Mouse (Mus musculus) CH12.LX (cell line): ENCODE measurements at regions not wholly inside any gene's neighbourhood (a gene's known extent, or its start where the extent isn't known, plus 50 kb on each side); places are given as distances from the start of the nearest gene placed in this dataset.

ENCODE experiments used
- DNase-seq: peaks from one replicate; pipeline ENCODE4 v3.0.0-alpha.2; 2013; ENCODE audit errors: extremely low read depth
- H3K27ac ChIP-seq: 2 replicates; pipeline ENCODE4 v1.5.1; 2012; ENCODE audit warnings: low read depth, mild to moderate bottlenecking, control low read depth, moderate library complexity; ENCODE audit not compliant: insufficient read depth
- H3K27me3 ChIP-seq: replicated peaks from 2 replicates; pipeline ENCODE3; 2012; ENCODE audit warnings: inconsistent platforms
- H3K36me3 ChIP-seq, 2 experiments: replicated peaks in 1 of 2; 2 replicates each; pipeline versions ENCODE3 to v1.6.1; 2012; ENCODE audit warnings: inconsistent platforms in 1 of 2, low read length in 1 of 2, mild to moderate bottlenecking in 1 of 2, mixed read lengths in 1 of 2, moderate library complexity in 1 of 2; ENCODE audit not compliant: control insufficient read depth in 1 of 2, insufficient read depth in 1 of 2
- H3K4me1 ChIP-seq, 2 experiments: 2 replicates each; pipeline ENCODE4 v1.6.1; 2012; ENCODE audit warnings: inconsistent platforms in 1 of 2, moderate library complexity in 1 of 2; ENCODE audit not compliant: insufficient read depth in 2 of 2, control insufficient read depth in 1 of 2
- H3K4me2 ChIP-seq: 2 replicates; pipeline ENCODE4 v1.6.1; 2012; ENCODE audit warnings: low read depth, mild to moderate bottlenecking, control low read depth; ENCODE audit not compliant: poor library complexity, insufficient read depth, severe bottlenecking
- H3K4me3 ChIP-seq, 3 experiments: fragments of 150-350 bp in 1 of 3; sonication (generic) in 1 of 3; replicated peaks in 1 of 3; 2 replicates each; pipeline versions ENCODE3 to v1.5.1; 2011 to 2012; ENCODE audit warnings: low read depth in 2 of 3, low read length in 2 of 3, mild to moderate bottlenecking in 2 of 3, moderate library complexity in 2 of 3, control low read depth in 1 of 3, improper control_type of control experiment in 1 of 3, inconsistent platforms in 1 of 3, mixed read lengths in 1 of 3; ENCODE audit not compliant: poor library complexity in 1 of 3
- H3K79me2 ChIP-seq: replicated peaks from 2 replicates; pipeline ENCODE4 v1.6.1; 2012; ENCODE audit warnings: mild to moderate bottlenecking, moderate library complexity; ENCODE audit not compliant: control insufficient read depth, poor library complexity, insufficient read depth, severe bottlenecking; ENCODE audit errors: extremely low read depth
- H3K9ac ChIP-seq: 2 replicates; pipeline ENCODE4 v1.6.1; 2012; ENCODE audit warnings: low read depth, mild to moderate bottlenecking, control low read depth, moderate library complexity; ENCODE audit not compliant: insufficient read depth
- H3K9me3 ChIP-seq: replicated peaks from 2 replicates; pipeline ENCODE3; 2012; ENCODE audit warnings: low read length, inconsistent platforms, mixed read lengths
- BHLHE40 ChIP-seq: IDR thresholded peaks from 2 replicates; pipeline ENCODE4 v1.6.1; 2011; ENCODE audit warnings: mild to moderate bottlenecking, low read depth, low read length, improper control_type of control experiment
- E2F4 ChIP-seq: IDR thresholded peaks from 2 replicates; pipeline ENCODE4 v1.6.1; 2011; ENCODE audit warnings: low read depth, low read length, improper control_type of control experiment; ENCODE audit not compliant: insufficient replicate concordance
- ELF1 ChIP-seq: IDR thresholded peaks from 2 replicates; pipeline ENCODE4 v1.6.1; 2014; ENCODE audit warnings: low read depth, mild to moderate bottlenecking, inconsistent platforms, low read length, improper control_type of control experiment
- EP300 ChIP-seq: IDR thresholded peaks from 2 replicates; pipeline ENCODE4 v1.6.1; 2011; ENCODE audit warnings: low read length, improper control_type of control experiment
- ETS1 ChIP-seq: conservative IDR thresholded peaks from 2 replicates; pipeline ENCODE4 v1.6.1; 2012; ENCODE audit warnings: low read depth, mild to moderate bottlenecking, inconsistent platforms, low read length, improper control_type of control experiment, moderate library complexity
- HCFC1 ChIP-seq: IDR thresholded peaks from 2 replicates; pipeline ENCODE4 v1.6.1; 2012; ENCODE audit warnings: low read depth, mild to moderate bottlenecking, inconsistent platforms, low read length, improper control_type of control experiment
- IRF4 ChIP-seq: IDR thresholded peaks from 2 replicates; pipeline ENCODE4 v1.6.1; 2014; ENCODE audit warnings: low read depth, mild to moderate bottlenecking, inconsistent platforms, low read length, improper control_type of control experiment
- JUN ChIP-seq: IDR thresholded peaks from 2 replicates; pipeline ENCODE4 v1.6.1; 2011; ENCODE audit warnings: low read depth, mild to moderate bottlenecking, low read length, improper control_type of control experiment, moderate library complexity; ENCODE audit not compliant: insufficient read depth
- KAT2A ChIP-seq: IDR thresholded peaks from 2 replicates; pipeline ENCODE4 v1.6.1; 2012; ENCODE audit warnings: low read length, improper control_type of control experiment, inconsistent platforms; ENCODE audit not compliant: insufficient replicate concordance
- MAX ChIP-seq: IDR thresholded peaks from 2 replicates; pipeline ENCODE4 v1.6.1; 2011; ENCODE audit warnings: low read length, improper control_type of control experiment
- MEF2A ChIP-seq: IDR thresholded peaks from 2 replicates; pipeline ENCODE4 v1.6.1; 2014; ENCODE audit warnings: low read depth, mild to moderate bottlenecking, inconsistent platforms, low read length, improper control_type of control experiment, borderline replicate concordance
- MXI1 ChIP-seq: IDR thresholded peaks from 2 replicates; pipeline ENCODE4 v1.6.1; 2011; ENCODE audit warnings: mild to moderate bottlenecking, low read depth, low read length, improper control_type of control experiment
- MYC ChIP-seq: IDR thresholded peaks from 2 replicates; pipeline ENCODE4 v1.6.1; 2011; ENCODE audit warnings: low read depth, mild to moderate bottlenecking, improper control_type of control experiment, low read length
- NELFE ChIP-seq: IDR thresholded peaks from 2 replicates; pipeline ENCODE4 v1.6.1; 2011; ENCODE audit warnings: low read depth, low read length, improper control_type of control experiment
- POLR2A ChIP-seq: IDR thresholded peaks from 2 replicates; pipeline ENCODE4 v1.6.1; 2011; ENCODE audit warnings: low read depth, mild to moderate bottlenecking, improper control_type of control experiment, low read length
- POLR2AphosphoS2 ChIP-seq: IDR thresholded peaks from 2 replicates; pipeline ENCODE4 v1.6.1; 2011; ENCODE audit warnings: low read depth, low read length, improper control_type of control experiment
- RCOR1 ChIP-seq: conservative IDR thresholded peaks from 2 replicates; pipeline ENCODE4 v1.6.1; 2012; ENCODE audit warnings: low read depth, mild to moderate bottlenecking, inconsistent platforms, low read length, improper control_type of control experiment
- SIN3A ChIP-seq: IDR thresholded peaks from 2 replicates; pipeline ENCODE4 v1.6.1; 2012; ENCODE audit warnings: low read length, improper control_type of control experiment, inconsistent platforms
- SMC3 ChIP-seq: IDR thresholded peaks from 2 replicates; pipeline ENCODE4 v1.6.1; 2011; ENCODE audit warnings: low read depth, low read length, improper control_type of control experiment
- TBP ChIP-seq: conservative IDR thresholded peaks from 2 replicates; pipeline ENCODE4 v1.6.1; 2011; ENCODE audit warnings: low read depth, low read length, improper control_type of control experiment
- UBTF ChIP-seq: IDR thresholded peaks from 2 replicates; pipeline ENCODE4 v1.6.1; 2012; ENCODE audit warnings: low read depth, mild to moderate bottlenecking, inconsistent platforms, low read length, improper control_type of control experiment, moderate library complexity
- ZMIZ1 ChIP-seq: IDR thresholded peaks from 2 replicates; pipeline ENCODE4 v1.6.1; 2012; ENCODE audit warnings: low read depth, mild to moderate bottlenecking, inconsistent platforms, low read length, improper control_type of control experiment
- ZNF384 ChIP-seq: IDR thresholded peaks from 2 replicates; pipeline ENCODE4 v1.6.1; 2012; ENCODE audit warnings: low read depth, low read length, improper control_type of control experiment, inconsistent platforms
- dilution Hi-C: fragments of 300-500 bp; cut with MboI; formaldehyde crosslinking; loops from 2 replicates; pipeline ENCODE4 v1.14.3; 2020; ENCODE audit warnings: low sequenced_read_pairs; ENCODE audit not compliant: extremely low pct_unique_long_range_greater_than_20kb, extremely low pct_ligation_motif_present
- in situ Hi-C: fragments of 300-500 bp; cut with MboI; formaldehyde crosslinking; loops from 3 replicates; pipeline ENCODE4 v1.14.3; 2019; ENCODE audit warnings: low sequenced_read_pairs, low pct_ligation_motif_present, low pct_unique_long_range_greater_than_20kb, mixed read lengths

DNA sequence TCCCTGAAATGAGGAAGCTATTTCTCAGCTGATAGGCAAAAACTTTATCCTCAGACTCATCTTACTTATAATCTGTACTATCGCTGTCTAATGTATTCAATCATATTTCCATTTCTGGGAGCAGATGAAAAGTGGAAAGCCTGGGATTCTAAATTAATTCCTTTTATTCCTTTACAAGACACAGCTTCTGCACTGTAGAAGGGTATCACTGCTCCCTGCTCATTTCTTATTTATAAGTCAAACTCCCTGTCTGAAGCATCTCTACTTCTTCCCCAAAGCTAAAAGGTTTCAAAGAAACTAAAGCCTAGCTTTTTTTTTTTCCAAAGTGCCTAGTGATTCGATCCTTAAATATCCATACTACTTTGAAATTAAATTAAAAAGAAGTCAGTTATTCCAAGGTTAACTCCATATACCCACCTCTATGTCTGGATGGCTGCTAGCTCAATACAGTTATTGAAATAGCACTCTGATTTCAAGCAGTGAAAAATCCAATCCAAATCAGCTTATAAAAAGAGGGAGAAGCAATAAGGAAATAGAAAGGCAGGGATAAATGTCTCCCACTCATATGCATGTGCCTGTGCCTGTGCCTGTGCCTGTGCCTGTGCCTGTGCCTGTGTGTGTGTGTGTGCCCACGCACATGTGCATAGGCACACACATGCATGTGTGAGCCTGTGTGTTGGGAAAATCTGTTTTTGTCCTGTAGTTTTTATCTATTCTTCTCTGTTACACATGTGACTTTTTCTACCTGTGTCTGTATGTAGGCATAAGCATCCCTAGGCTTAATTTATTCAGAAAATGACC is 380.6 kb downstream of the Tmem135 start:
- no peak overlapping the region for H3K4me2 ChIP-seq
- in situ Hi-C loops, result no loop called here
- dilution Hi-C loops, result no loop called here
- H3K4me3 ChIP-seq, result no peak overlapping the region
- no peaks in the 10 kb centered on the region for H3K36me3 ChIP-seq
- no peaks in the 10 kb centered on the region for H3K79me2 ChIP-seq
- no peak for DNase-seq
- no peak overlapping the region for H3K9ac ChIP-seq
- H3K9me3 ChIP-seq, result no peaks in the 10 kb centered on the region
- no peak for TF ChIP-seq ZNF384
- TF ChIP-seq EP300, result no peak
- no peak for TF ChIP-seq MXI1
- no peak for TF ChIP-seq TBP
- TF ChIP-seq POLR2A, result no peak
- TF ChIP-seq E2F4, result no peak
- TF ChIP-seq POLR2AphosphoS2, result no peak
- no peak for TF ChIP-seq BHLHE40
- TF ChIP-seq SMC3, result no peak
- TF ChIP-seq ETS1, result no peak
- no peak for TF ChIP-seq RCOR1
- TF ChIP-seq ZMIZ1, result no peak
- no peak for TF ChIP-seq MYC
- no peak for TF ChIP-seq JUN
- H3K27ac ChIP-seq, result no peak overlapping the region
- no peaks in the 10 kb centered on the region for H3K27me3 ChIP-seq
- no peaks in the 10 kb centered on the region for H3K4me1 ChIP-seq

DNA sequence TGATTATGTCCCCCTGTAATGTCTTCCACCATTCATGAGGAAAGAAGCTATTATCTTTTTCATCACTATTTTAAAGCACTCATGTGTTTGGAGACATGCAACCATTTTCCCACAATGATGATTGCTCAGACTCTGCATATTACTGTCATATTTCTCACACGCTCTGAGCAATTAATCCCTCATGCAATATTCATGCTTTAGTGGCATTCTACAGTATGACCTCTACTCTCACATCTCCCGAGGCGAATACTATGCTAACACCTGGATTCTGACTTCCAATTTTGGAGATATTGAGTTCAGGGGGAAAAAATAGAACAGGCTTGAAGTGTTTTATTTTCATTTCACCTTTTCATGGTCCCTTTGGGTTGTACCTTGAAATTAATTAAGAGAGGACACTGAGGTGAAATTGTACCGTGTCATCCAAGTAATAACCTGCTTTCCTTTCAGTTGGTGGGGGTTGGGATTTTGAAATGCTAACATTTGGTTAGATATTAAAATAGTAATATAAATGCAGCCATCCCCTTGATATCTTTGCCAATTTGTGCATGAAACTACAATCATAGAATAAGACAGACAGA is 405.1 kb downstream of the Tmem135 start:
- dilution Hi-C loops, result no loop called here
- H3K27me3 ChIP-seq, result no peaks in the 10 kb centered on the region
- H3K36me3 ChIP-seq, result no peaks in the 10 kb centered on the region
- no peaks in the 10 kb centered on the region for H3K9me3 ChIP-seq
- H3K4me1 ChIP-seq, result peaks cover 0 to 5% of the 10 kb centered on the region in 2 experiments; a peak in 1 of 4 replicates
- no peak for TF ChIP-seq UBTF
- no peak for TF ChIP-seq IRF4
- no peak for TF ChIP-seq KAT2A
- TF ChIP-seq ZMIZ1, result no peak
- TF ChIP-seq HCFC1, result no peak
- no peak for TF ChIP-seq MAX
- no peak for TF ChIP-seq SIN3A
- no peak for TF ChIP-seq NELFE
- no peak for TF ChIP-seq BHLHE40
- no peak for TF ChIP-seq ELF1
- no peak for TF ChIP-seq MEF2A
- no peak for TF ChIP-seq JUN
- TF ChIP-seq, all 38 proteins: peak for 0
- no peak overlapping the region for H3K4me2 ChIP-seq
- H3K4me3 ChIP-seq, result no peak overlapping the region
- H3K79me2 ChIP-seq, result no peaks in the 10 kb centered on the region
- H3K27ac ChIP-seq, result no peak overlapping the region
- DNase-seq, result no peak
- in situ Hi-C loops, result no loop called here
- no peak overlapping the region for H3K9ac ChIP-seq
